Mouse (Mus musculus) olfactory bulb, adult 2 months (tissue): ENCODE measurements at regions not wholly inside any gene's neighbourhood (a gene's known extent, or its start where the extent isn't known, plus 50 kb on each side); places are given as distances from the start of the nearest gene placed in this dataset.
"Not testable (repeated sequence)": the region's sequence is repeated elsewhere in the genome, so short reads cannot be mapped to it uniquely, and the experiment has no call there.

Source experiments
- CTCF ChIP-seq: fragments of 200-500 bp; IDR thresholded peaks from 2 replicates; pipeline ENCODE4 v1.5.1; 2012; ENCODE audit warnings: low read depth, mild to moderate bottlenecking, low read length, moderate library complexity; ENCODE audit not compliant: insufficient read depth
- POLR2A ChIP-seq: fragments of 200-500 bp; IDR thresholded peaks from 2 replicates; pipeline ENCODE4 v1.6.1; 2012; ENCODE audit warnings: mild to moderate bottlenecking, low read depth, low read length, moderate library complexity; ENCODE audit not compliant: insufficient read depth

- not testable (repeated sequence) for TF ChIP-seq CTCF, POLR2A
Measured at GRCm38 (mm10) chr2:18453426-18453825, 60.8 kb upstream of the Dnajc1 start.
